Mouse (Mus musculus): ENCODE measurements around the gene Leng8.

Gene Leng8

GRCm38 (mm10) chr7:4127894-4128293 lies 8.9 kb upstream of the Leng8 start:
- DNase-seq (ENCODE audit: low spot score): no peak

- no peak for DNase-seq (ENCODE audit: low spot score)
These were observed 8.0 kb upstream of the Leng8 start for GRCm38 (mm10) chr7:4128860-4129259.

GRCm38 (mm10) chr7:4130686-4131452 lies 6.0 kb upstream of the Leng8 start:
- no peak for DNase-seq (ENCODE audit: low spot score)

- DNase-seq (ENCODE audit: low spot score): no peak
These were observed 4.9 kb upstream of the Leng8 start for GRCm38 (mm10) chr7:4131964-4132363.

- DNase-seq (ENCODE audit: low spot score): no peak
These were observed 4.3 kb upstream of the Leng8 start for GRCm38 (mm10) chr7:4132581-4132980.

GRCm38 (mm10) chr7:4132998-4133397 lies 3.8 kb upstream of the Leng8 start:
- no peak for DNase-seq (ENCODE audit: low spot score)

GRCm38 (mm10) chr7:4134911-4135310 lies 1.9 kb upstream of the Leng8 start:
- no peak for DNase-seq (ENCODE audit: low spot score)

GRCm38 (mm10) chr7:4136404-4136770 lies 452 bp upstream of the Leng8 start:
- no peak for DNase-seq (ENCODE audit: low spot score)

- no peak for DNase-seq (ENCODE audit: low spot score)
These were observed 907 bp downstream of the Leng8 start for GRCm38 (mm10) chr7:4137746-4138145.

- no peak for DNase-seq (ENCODE audit: low spot score)
These were observed 1.3 kb downstream of the Leng8 start for GRCm38 (mm10) chr7:4138181-4138580.

- no peak for DNase-seq (ENCODE audit: low spot score)
These were observed 1.8 kb downstream of the Leng8 start for GRCm38 (mm10) chr7:4138671-4139070.

GRCm38 (mm10) chr7:4139391-4139790 lies 2.6 kb downstream of the Leng8 start:
- no peak for DNase-seq (ENCODE audit: low spot score)

- no peak for DNase-seq (ENCODE audit: low spot score)
These were observed 4.9 kb downstream of the Leng8 start for GRCm38 (mm10) chr7:4141648-4142325.

- DNase-seq (ENCODE audit: low spot score): no peak
These were observed 6.1 kb downstream of the Leng8 start for GRCm38 (mm10) chr7:4142796-4143445.

- no peak for DNase-seq (ENCODE audit: low spot score)
These were observed 6.7 kb downstream of the Leng8 start for GRCm38 (mm10) chr7:4143506-4143905.

GRCm38 (mm10) chr7:4144046-4144445 lies 7.2 kb downstream of the Leng8 start:
- DNase-seq (ENCODE audit: low spot score): no peak

GRCm38 (mm10) chr7:4144766-4145551 lies 8.1 kb downstream of the Leng8 start:
- no peak for DNase-seq (ENCODE audit: low spot score)

- DNase-seq (ENCODE audit: low spot score): no peak
These were observed 8.8 kb downstream of the Leng8 start for GRCm38 (mm10) chr7:4145552-4146190.

GRCm38 (mm10) chr7:4146241-4147180 lies 9.7 kb downstream of the Leng8 start:
- DNase-seq (ENCODE audit: low spot score): no peak

GRCm38 (mm10) chr7:4147371-4147770 lies 10.5 kb downstream of the Leng8 start:
- DNase-seq (ENCODE audit: low spot score): no peak

GRCm38 (mm10) chr7:4147836-4148235 lies 11.0 kb downstream of the Leng8 start:
- DNase-seq (ENCODE audit: low spot score): no peak
